ENCODE assay signal across 22 mouse cellular contexts in genomic region chr11:64703776-64704175, GRCm38 (mm10).
A peak's percentile ranks its signal among the peaks of the same experiment; 100 is the strongest.
DNase-seq lines count a peak whose midpoint lies in the region; ATAC-seq lines count a peak whose summit lies in the region.
"Had no signal": no experiment of that assay in that cellular context is flagged by ENCODE, and none has a peak within 500 bp of the region (broad histone marks: within the 10 kb centered on the region; RNA-seq: fewer than 3 reads in every experiment).

No protein-coding gene starts in this region.

- no peak overlapping the region for H3K27ac ChIP-seq in lung, embryonic 15.5 days
- H3K27ac ChIP-seq: forebrain, embryonic 10.5 days; forebrain, embryonic 13.5 days; hindbrain, embryonic 10.5 days; hindbrain, embryonic 14.5 days; hindbrain, postnatal 0 days had no signal

- H3K9me3 ChIP-seq in lung, embryonic 15.5 days, result no peaks in the 10 kb centered on the region
- H3K9me3 ChIP-seq: forebrain, embryonic 10.5 days; forebrain, embryonic 13.5 days; hindbrain, embryonic 10.5 days had no signal

- peak; percentile 62; the same call in 1 of the 2 replicates for ATAC-seq in lung, embryonic 15.5 days (ENCODE audit: borderline replicate concordance, extremely low read depth, low FRiP score, low TSS enrichment)
- ATAC-seq: CD4-positive, CD25-positive, alpha-beta regulatory T cell, adult 4 months; forebrain, embryonic 13.5 days; forebrain, embryonic 16.5 days; hindbrain, postnatal 0 days had no signal

- no peak overlapping the region for H3K9ac ChIP-seq in lung, embryonic 15.5 days
- H3K9ac ChIP-seq: forebrain, embryonic 13.5 days; hindbrain, embryonic 14.5 days had no signal

- DNase-seq in brain, adult 2 months (ENCODE audit: low read depth, low spot score), result peak; percentile 30
- DNase-seq in lung, postnatal 10 days, result peak; percentile 48
- peak; percentile 41 for DNase-seq in lung, postnatal 36 days
- no peak for DNase-seq in kidney, postnatal 4 days
- no peak for DNase-seq in layer of hippocampus, adult 9-10 months (ENCODE audit: low spot score)
- DNase-seq in heart, postnatal 4 days, result no peak
- DNase-seq: adrenal gland, adult 8-10 months; adrenal gland, postnatal 25 days; cerebellum, adult 18-20 months; cerebellum, adult 9-10 months; cerebellum, postnatal 14 days; gastrocnemius, postnatal 10 days; gastrocnemius, postnatal 36 days had no signal

- H3K36me3 ChIP-seq in lung, embryonic 15.5 days, result no peaks in the 10 kb centered on the region
- H3K36me3 ChIP-seq: forebrain, embryonic 10.5 days; hindbrain, embryonic 10.5 days had no signal

- H3K4me2 ChIP-seq in lung, embryonic 15.5 days, result no peak overlapping the region
- H3K4me2 ChIP-seq: forebrain, embryonic 13.5 days; heart, embryonic 11.5 days; hindbrain, embryonic 14.5 days had no signal

- no peak overlapping the region for H3K4me3 ChIP-seq in lung, embryonic 15.5 days
- H3K4me3 ChIP-seq: forebrain, embryonic 10.5 days; forebrain, embryonic 13.5 days; hindbrain, embryonic 10.5 days had no signal

- WGBS in lung, embryonic 15.5 days, result 60% methylated on average over 1 of the region's 1 CpGs

- H3K4me1 ChIP-seq in lung, embryonic 15.5 days, result no peaks in the 10 kb centered on the region
- H3K4me1 ChIP-seq: forebrain, embryonic 10.5 days; forebrain, embryonic 13.5 days; hindbrain, embryonic 10.5 days had no signal

- no peaks in the 10 kb centered on the region for H3K27me3 ChIP-seq in lung, embryonic 15.5 days
- H3K27me3 ChIP-seq: forebrain, embryonic 13.5 days had no signal

Comparison
In these comparisons a context has a peak if more than half of its experiments do, and no peak if none do; other contexts are left out.
1. DNase-seq: peak in brain, adult 2 months (single experiment), lung, postnatal 10 days (single experiment) and lung, postnatal 36 days (single experiment); none in kidney, postnatal 4 days (0 of 2), layer of hippocampus, adult 9-10 months (single experiment) and heart, postnatal 4 days (single experiment).